Mouse (Mus musculus) adrenal gland (tissue): ENCODE measurements around the gene Snrpa.

Source experiments
- intact Hi-C: fragments of 180-260 bp; cut with DNase I; formaldehyde crosslinking; loops from one replicate; pipeline ENCODE4 v1.15.1; 2025

Snrpa gene

GRCm38 (mm10) chr7:27167475-27168094 is 28.5 kb downstream of the Snrpa start:
- intact Hi-C loops = loop anchor here (5.0 kb wide), 1 partner anchor 60 kb away; the partner anchor contains the start of gene Itpkc

- intact Hi-C loops = loop anchor here (5.0 kb wide), 1 partner anchor 60 kb away; the partner anchor contains the start of gene Itpkc
Observed at GRCm38 (mm10) chr7:27166614-27167474, 29.2 kb downstream of the Snrpa start, which contains the start of gene Egln2. Gene Egln2, minus strand, starts transcription at chr7:27166802.

GRCm38 (mm10) chr7:27166229-27166613 is 29.9 kb downstream of the Snrpa start:
- intact Hi-C loops = loop anchor here (5.0 kb wide), 1 partner anchor 61 kb away; the partner anchor contains the start of gene Itpkc

- intact Hi-C loops = loop anchor here (5.0 kb wide), 1 partner anchor 62 kb away; the partner anchor contains the start of gene Itpkc
Observed at GRCm38 (mm10) chr7:27165696-27166095, 30.4 kb downstream of the Snrpa start.

DNA sequence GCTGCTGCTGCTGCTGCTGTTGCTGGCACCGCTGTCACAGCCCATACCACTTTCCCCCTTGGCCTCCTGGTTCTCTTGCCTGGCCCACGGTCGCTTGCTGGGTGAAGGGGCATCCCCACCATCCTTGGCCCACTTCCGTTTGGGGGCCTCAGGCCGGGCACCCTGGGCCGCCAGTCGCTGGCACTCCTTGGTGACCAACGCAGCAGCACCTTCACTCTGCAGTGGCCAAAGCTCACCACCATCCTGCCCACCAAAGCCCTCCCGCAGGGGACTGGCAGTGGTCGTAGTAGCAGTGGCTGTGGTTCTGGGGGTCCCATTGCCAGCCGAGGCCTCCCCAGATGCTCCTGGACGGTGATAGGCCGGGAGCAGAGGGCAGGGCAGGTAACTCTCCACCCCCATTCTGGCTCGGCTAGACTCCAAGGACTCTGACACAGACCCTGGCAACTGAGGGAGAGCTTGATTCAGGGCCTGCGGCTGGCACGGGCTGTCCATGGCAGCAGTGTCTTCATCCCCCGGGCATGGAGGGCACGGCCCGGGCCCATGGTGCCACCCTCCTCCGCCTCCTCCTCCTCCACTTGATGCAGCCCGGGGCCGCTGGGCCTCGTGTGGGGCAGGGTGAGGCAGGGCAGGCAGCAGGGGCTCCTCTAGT is 30.9 kb downstream of the Snrpa start:
- intact Hi-C loops = loop anchor here (5.0 kb wide), 1 partner anchor 62 kb away; the partner anchor contains the start of gene Itpkc

DNA sequence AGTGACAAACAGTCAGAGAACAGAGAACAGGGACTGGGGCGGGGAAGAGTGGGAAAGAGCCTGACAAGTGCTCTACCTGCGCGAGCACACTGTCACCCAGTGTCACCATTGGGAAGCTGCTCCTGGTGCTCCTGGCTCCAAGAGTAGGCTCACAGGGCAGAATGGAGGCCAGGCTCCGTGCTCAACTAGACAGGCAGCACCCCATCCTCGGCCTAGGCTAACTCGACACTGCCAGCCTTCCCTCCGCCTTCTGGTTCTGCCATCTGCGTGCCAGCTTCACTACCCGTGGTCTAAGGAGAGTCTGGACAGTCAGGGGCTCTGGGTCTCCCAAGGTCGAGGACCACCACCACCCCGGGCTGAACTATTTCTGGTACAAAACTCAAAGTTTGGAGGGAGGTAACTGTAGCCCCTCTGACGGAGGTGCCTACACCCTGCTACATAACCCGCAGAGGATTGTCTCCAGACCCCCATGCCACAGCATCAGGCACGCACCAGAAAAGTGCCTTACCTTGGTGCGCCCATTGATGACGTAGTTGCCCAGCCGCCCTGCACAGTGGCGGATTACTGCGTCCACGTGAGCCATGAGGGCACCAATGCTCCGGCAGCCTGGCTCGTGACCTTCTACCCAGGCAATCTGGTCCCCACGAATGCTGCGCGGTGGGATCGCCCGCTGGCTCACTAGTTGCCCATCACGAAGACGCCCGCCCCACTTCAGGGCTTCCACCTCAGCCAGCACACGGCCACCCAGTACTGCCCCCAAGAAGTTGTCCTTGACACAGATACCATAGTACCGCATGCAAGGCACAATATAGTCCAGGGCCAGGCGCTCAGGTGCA is 31.7 kb downstream of the Snrpa start:
- intact Hi-C loops = no loop called here

- intact Hi-C loops = no loop called here
Observed at GRCm38 (mm10) chr7:27163450-27163805, 32.6 kb downstream of the Snrpa start.

DNA sequence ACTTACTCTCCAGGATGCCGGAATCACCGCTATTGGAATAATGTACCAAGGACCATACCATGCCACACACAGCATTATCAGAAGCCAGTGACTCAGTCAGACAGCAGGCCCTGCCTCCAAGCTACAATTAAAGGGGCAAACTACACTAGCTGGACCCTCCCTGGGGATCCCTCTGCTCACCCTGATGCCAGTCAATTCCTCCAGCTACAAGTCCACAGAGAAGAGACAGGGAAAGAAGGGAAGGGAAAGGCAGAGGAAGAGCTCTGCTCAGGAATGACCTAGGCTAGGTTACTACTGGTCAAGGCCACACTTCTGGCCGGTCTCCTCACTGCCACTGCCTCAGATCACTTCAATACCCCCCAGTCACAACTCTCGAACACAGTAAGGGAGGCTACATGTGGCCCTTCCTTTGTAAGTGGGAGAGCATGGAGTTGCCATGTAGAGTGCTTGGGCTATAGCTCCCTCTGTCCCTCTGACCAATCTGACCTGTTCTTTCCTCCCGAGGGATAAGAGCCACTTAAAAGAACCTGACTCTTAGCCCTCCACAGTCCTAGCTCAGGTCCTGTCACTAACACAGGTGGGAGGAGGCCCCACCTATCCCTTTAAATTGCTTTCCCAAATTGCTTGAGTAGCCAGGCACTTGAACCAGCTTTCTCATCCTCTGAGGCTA is 33.2 kb downstream of the Snrpa start:
- intact Hi-C loops = no loop called here

GRCm38 (mm10) chr7:27161744-27162143 is 34.3 kb downstream of the Snrpa start:
- intact Hi-C loops = no loop called here

GRCm38 (mm10) chr7:27160921-27161320 is 35.1 kb downstream of the Snrpa start:
- intact Hi-C loops = no loop called here

GRCm38 (mm10) chr7:27159882-27160281 is 36.2 kb downstream of the Snrpa start:
- intact Hi-C loops = loop anchor here (5.0 kb wide), 1 partner anchor 127 kb away; no protein-coding TSS in a partner anchor

DNA sequence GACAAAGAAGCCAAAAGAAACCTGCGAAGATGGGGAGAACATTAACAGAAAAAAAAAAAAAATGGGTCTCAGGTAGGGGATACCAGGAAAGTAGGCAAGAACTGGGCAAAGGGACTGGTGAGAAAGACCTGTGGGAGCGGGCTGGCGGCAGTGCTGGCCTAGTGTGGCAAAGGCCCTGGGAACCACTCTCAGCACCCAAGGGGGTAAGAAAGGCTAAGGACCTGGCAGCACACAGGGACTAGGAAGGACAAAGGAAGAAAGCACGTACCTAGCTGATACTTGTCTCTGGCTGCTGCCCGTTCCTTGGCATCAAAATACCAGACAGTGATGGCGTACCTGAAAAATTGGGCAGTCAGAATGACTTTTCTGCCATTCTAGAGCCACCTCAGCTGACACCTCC is 36.8 kb downstream of the Snrpa start:
- intact Hi-C loops = loop anchor here (5.0 kb wide), 1 partner anchor 128 kb away; no protein-coding TSS in a partner anchor

DNA sequence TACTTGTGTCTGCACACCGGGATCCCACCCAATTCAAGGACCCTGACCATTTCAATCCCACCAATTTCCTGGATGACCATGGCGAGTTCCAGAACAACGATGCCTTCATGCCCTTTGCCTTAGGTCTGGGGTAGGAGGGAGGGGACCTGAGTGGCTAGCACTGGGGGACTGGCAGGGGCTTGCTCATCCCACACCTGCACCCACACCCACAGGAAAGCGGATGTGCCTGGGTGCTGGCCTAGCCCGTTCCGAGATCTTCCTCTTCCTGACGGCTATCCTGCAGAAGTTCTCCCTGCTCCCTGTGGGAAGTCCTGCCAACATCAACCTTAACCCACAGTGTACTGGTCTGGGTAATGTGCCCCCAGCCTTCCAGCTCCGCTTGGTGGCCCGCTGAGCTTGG is 37.9 kb downstream of the Snrpa start:
- intact Hi-C loops = loop anchor here (5.0 kb wide), 1 partner anchor 129 kb away; no protein-coding TSS in a partner anchor

DNA sequence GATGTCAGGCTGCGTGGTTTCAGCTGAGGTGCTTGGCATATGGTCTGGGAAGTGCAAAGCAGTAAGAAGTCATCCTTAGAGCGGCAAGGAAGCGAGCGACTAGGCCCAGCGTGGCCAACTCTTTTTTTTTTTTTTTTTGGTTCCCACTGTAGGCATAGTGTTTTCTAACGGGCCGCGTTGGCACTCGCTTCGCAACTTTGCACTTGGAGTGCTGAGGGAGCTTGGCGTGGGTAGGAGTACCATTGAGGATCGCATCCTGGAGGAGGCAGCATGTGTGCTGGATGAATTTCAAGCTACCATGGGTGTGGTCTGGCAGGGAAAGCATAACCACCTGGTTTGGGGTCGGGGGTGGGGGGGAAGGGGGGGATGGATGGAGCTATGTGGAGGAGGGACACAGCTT is 40.1 kb downstream of the Snrpa start:
- intact Hi-C loops = loop anchor here (5.0 kb wide), 1 partner anchor 131 kb away; no protein-coding TSS in a partner anchor

GRCm38 (mm10) chr7:27153205-27153764 is 42.8 kb downstream of the Snrpa start, which contains the start of gene Cyp2t4:
Gene Cyp2t4, plus strand, starts transcription at chr7:27153714.
- intact Hi-C loops = no loop called here
